Mouse (Mus musculus): ENCODE measurements around the gene Tsen54. TPM values are rescaled to one million over a fixed set of nuclear protein-coding genes. Genes with fewer than 3 reads are reported as not detected.

Gene Tsen54
- polyA plus RNA-seq, 1 experiment from 2014 or later, result 19.9 TPM

DNA sequence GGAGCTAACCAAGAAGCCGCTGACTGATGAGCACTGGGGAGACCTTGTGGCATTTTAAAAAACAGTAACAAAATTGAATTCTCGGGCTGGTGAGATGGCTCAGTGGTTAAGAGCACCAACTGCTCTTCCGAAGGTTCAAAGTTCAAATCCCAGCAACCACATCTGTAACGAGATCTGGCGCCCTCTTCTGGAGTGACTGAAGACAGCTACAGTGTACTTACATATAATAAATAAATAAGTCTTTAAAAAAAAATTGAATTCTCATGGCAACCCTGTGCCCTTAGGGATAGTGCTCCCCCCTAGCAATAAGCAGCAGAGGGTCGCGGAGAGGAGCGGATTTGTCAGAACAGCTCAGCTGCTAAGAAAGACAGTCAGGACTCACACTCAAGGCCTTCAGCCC, 49.4 kb downstream of the Tsen54 start:
- 87% methylated on average over 8 of the region's 8 CpGs for WGBS

GRCm38 (mm10) chr11:115869393-115869792, 54.9 kb downstream of the Tsen54 start:
- ATAC-seq (ENCODE audit: low FRiP score) (no peak), DNase-seq (ENCODE audit: low spot score) (no peak)
- Histone ChIP-seq H3K36me3 (replicated peaks; ENCODE audit: control insufficient read depth, insufficient read depth) (no peaks in the 10 kb centered on the region), H3K4me3 (replicated peaks; ENCODE audit: low read length) (no peak overlapping the region), H3K4me1 (replicated peaks; ENCODE audit: control insufficient read depth, insufficient read depth, low read length) (no peaks in the 10 kb centered on the region), H3K9me3 (ENCODE audit: control insufficient read depth, low read length) (no peaks in the 10 kb centered on the region), H3K27ac (no peak overlapping the region), H3K4me2 (replicated peaks) (no peak overlapping the region), H3K27me3 (ENCODE audit: control insufficient read depth, insufficient read depth, low read length) (no peaks in the 10 kb centered on the region), H3K9ac (no peak overlapping the region)
- 88% methylated on average over 8 of the region's 8 CpGs for WGBS

More for the DNA sequence above, 49.4 kb downstream of the Tsen54 start:
- Histone ChIP-seq H3K4me1 (replicated peaks; ENCODE audit: control insufficient read depth, insufficient read depth, low read length) (0 out of 2 replicates have a peak, but pooled peaks cover 5% of the 10 kb centered on the region), H3K36me3 (replicated peaks; ENCODE audit: control insufficient read depth, insufficient read depth) (no peaks in the 10 kb centered on the region), H3K9ac (no peak overlapping the region), H3K27me3 (ENCODE audit: control insufficient read depth, insufficient read depth, low read length) (peaks cover 26% of the 10 kb centered on the region), H3K27ac (no peak overlapping the region), H3K4me2 (replicated peaks) (no peak overlapping the region), H3K9me3 (ENCODE audit: control insufficient read depth, low read length) (no peaks in the 10 kb centered on the region), H3K4me3 (replicated peaks; ENCODE audit: low read length) (no peak overlapping the region)
- ATAC-seq (ENCODE audit: low FRiP score), result no peak
- no peak for DNase-seq (ENCODE audit: low spot score)

GRCm38 (mm10) chr11:115872437-115872836, 57.9 kb downstream of the Tsen54 start:
- DNase-seq (ENCODE audit: low spot score) (no peak), ATAC-seq (ENCODE audit: low FRiP score) (no peak)
- no peak overlapping the region for H3K4me3 ChIP-seq (replicated peaks; ENCODE audit: low read length)
- H3K9ac ChIP-seq, result no peak overlapping the region
- H3K9me3 ChIP-seq (ENCODE audit: control insufficient read depth, low read length), result no peaks in the 10 kb centered on the region
- H3K27ac ChIP-seq, result no peak overlapping the region
- H3K36me3 ChIP-seq (replicated peaks; ENCODE audit: control insufficient read depth, insufficient read depth), result no peaks in the 10 kb centered on the region
- H3K4me2 ChIP-seq (replicated peaks), result no peak overlapping the region
- WGBS, result 77% methylated on average over 4 of the region's 4 CpGs
- no peaks in the 10 kb centered on the region for H3K27me3 ChIP-seq (ENCODE audit: control insufficient read depth, insufficient read depth, low read length)
- H3K4me1 ChIP-seq (replicated peaks; ENCODE audit: control insufficient read depth, insufficient read depth, low read length), result no peaks in the 10 kb centered on the region

Small RNA genes within 50 kb of the gene (microRNA-seq; reads per million reads assigned to microRNA genes)
- not detected for gene Mir5621

Other genes with a start within 250 kb of the Tsen54 start
- gene Mrps7, start 210.8 kb upstream of the Tsen54 start, polyA plus RNA-seq (2014; fragmentation: Nextera tagmentation; extraction: Ambion mirVana), result 72.5 and 74.1 TPM in 2 replicates
- gene Gga3, start 210.7 kb upstream of the Tsen54 start, polyA plus RNA-seq (2014; fragmentation: Nextera tagmentation; extraction: Ambion mirVana), result 34.1 and 39.4 TPM in 2 replicates
- gene Mif4gd, start 201.8 kb upstream of the Tsen54 start, polyA plus RNA-seq (2014; fragmentation: Nextera tagmentation; extraction: Ambion mirVana), result 11.3 and 13.5 TPM in 2 replicates
- gene Slc25a19, start 186.4 kb upstream of the Tsen54 start, polyA plus RNA-seq (2014; fragmentation: Nextera tagmentation; extraction: Ambion mirVana), result 37.8 and 42.3 TPM in 2 replicates
- gene Grb2, start 106.1 kb upstream of the Tsen54 start, polyA plus RNA-seq (2014; fragmentation: Nextera tagmentation; extraction: Ambion mirVana), result 121 and 139 TPM in 2 replicates
- 17.3 and 20.8 TPM in 2 replicates for gene Tmem94, start 49.3 kb upstream of the Tsen54 start, polyA plus RNA-seq (2014; fragmentation: Nextera tagmentation; extraction: Ambion mirVana)
- gene Caskin2, start 1.1 kb upstream of the Tsen54 start, polyA plus RNA-seq (2014; fragmentation: Nextera tagmentation; extraction: Ambion mirVana), result 10.7 and 11.0 TPM in 2 replicates
- 1.3 and 2.4 TPM in 2 replicates for gene Llgl2, start 9.3 kb downstream of the Tsen54 start, polyA plus RNA-seq (2014; fragmentation: Nextera tagmentation; extraction: Ambion mirVana)
- 0.13 TPM in 1 of 2 replicates, not detected in the other for gene Myo15b, start 43.7 kb downstream of the Tsen54 start, polyA plus RNA-seq (2014; fragmentation: Nextera tagmentation; extraction: Ambion mirVana)
- gene Smim5, start 85.2 kb downstream of the Tsen54 start, polyA plus RNA-seq (2014; fragmentation: Nextera tagmentation; extraction: Ambion mirVana), result 2.9 and 4.6 TPM in 2 replicates
- gene Smim6, start 97.3 kb downstream of the Tsen54 start, polyA plus RNA-seq (2014; fragmentation: Nextera tagmentation; extraction: Ambion mirVana), result not detected in 2 replicates
- gene Sap30bp, start 118.6 kb downstream of the Tsen54 start, polyA plus RNA-seq (2014; fragmentation: Nextera tagmentation; extraction: Ambion mirVana), result 40.5 and 41.8 TPM in 2 replicates
- gene Recql5, start 118.8 kb downstream of the Tsen54 start, polyA plus RNA-seq (2014; fragmentation: Nextera tagmentation; extraction: Ambion mirVana), result 16.7 and 17.2 TPM in 2 replicates
- gene Itgb4, start 160.0 kb downstream of the Tsen54 start, polyA plus RNA-seq (2014; fragmentation: Nextera tagmentation; extraction: Ambion mirVana), result 1.5 and 1.6 TPM in 2 replicates
- 48.6 and 54.4 TPM in 2 replicates for gene Galk1, start 198.0 kb downstream of the Tsen54 start, polyA plus RNA-seq (2014; fragmentation: Nextera tagmentation; extraction: Ambion mirVana)
- gene H3f3b, start 213.2 kb downstream of the Tsen54 start, polyA plus RNA-seq (2014; fragmentation: Nextera tagmentation; extraction: Ambion mirVana), result 1,746 and 2,054 TPM in 2 replicates
- gene Unk, start 215.6 kb downstream of the Tsen54 start, polyA plus RNA-seq (2014; fragmentation: Nextera tagmentation; extraction: Ambion mirVana), result 25.6 and 29.3 TPM in 2 replicates